Mouse (Mus musculus) ES-Bruce4 (cell line): Measurements from ENCODE around the gene Recql5. TPM values are rescaled to one million over a fixed set of nuclear protein-coding genes. Genes with fewer than 3 reads are reported as not detected.

Experiments
- H3K27ac ChIP-seq: 2 replicates; pipeline ENCODE4 v1.5.1; 2012; ENCODE audit warnings: low read length, inconsistent platforms; ENCODE audit not compliant: insufficient read depth
- H3K27me3 ChIP-seq: 2 replicates; pipeline ENCODE4 v1.6.1; 2012; ENCODE audit warnings: mild to moderate bottlenecking, low read length, inconsistent platforms; ENCODE audit not compliant: control insufficient read depth, poor library complexity, insufficient read depth, severe bottlenecking
- H3K36me3 ChIP-seq: 2 replicates; pipeline ENCODE4 v1.6.1; 2012; ENCODE audit warnings: inconsistent platforms, mild to moderate bottlenecking, low read length, moderate library complexity; ENCODE audit not compliant: control insufficient read depth, poor library complexity, insufficient read depth, severe bottlenecking
- H3K4me1 ChIP-seq: one replicate; pipeline ENCODE4 v1.8.1; 2011; ENCODE audit warnings: low read length; ENCODE audit not compliant: control insufficient read depth, insufficient read depth
- H3K4me3 ChIP-seq: 2 replicates; pipeline ENCODE4 v1.5.1; 2011; ENCODE audit warnings: low read depth, mild to moderate bottlenecking, low read length
- H3K9ac ChIP-seq: 2 replicates; pipeline ENCODE4 v1.6.1; 2012; ENCODE audit warnings: low read depth, mild to moderate bottlenecking, inconsistent platforms; ENCODE audit not compliant: poor library complexity, severe bottlenecking
- H3K9me3 ChIP-seq: replicated peaks from 2 replicates; pipeline ENCODE4 v1.6.1; 2012; ENCODE audit warnings: mild to moderate bottlenecking, low read length, inconsistent platforms; ENCODE audit not compliant: control insufficient read depth, poor library complexity, insufficient read depth, severe bottlenecking
- CTCF ChIP-seq: IDR thresholded peaks from one replicate; pipeline ENCODE4 v1.8.1; 2011; ENCODE audit warnings: low read depth, low read length
- EP300 ChIP-seq: IDR thresholded peaks from 2 replicates; pipeline ENCODE4 v1.6.1; 2011; ENCODE audit warnings: low read depth, low read length; ENCODE audit not compliant: insufficient read depth
- POLR2A ChIP-seq: IDR thresholded peaks from one replicate; pipeline ENCODE4 v1.8.1; 2011; ENCODE audit warnings: low read length; ENCODE audit not compliant: insufficient read depth
- polyA plus RNA-seq: library from polyadenylated mRNA; stranded (reverse); fragments of >200 nt; gene quantifications from 2 replicates; pipeline ENCODE4 v1.2.4, GENCODE M21; 2011; ENCODE audit warnings: low read depth; ENCODE audit not compliant: missing spikeins, insufficient read depth, insufficient read length

Gene Recql5
- polyA plus RNA-seq, 1 experiment, result 22.6 TPM

GRCm38 (mm10) chr11:115875935-115876334 is 57.3 kb downstream of the Recql5 start:
- no peaks in the 10 kb centered on the region for H3K9me3 ChIP-seq
- no peaks in the 10 kb centered on the region for H3K4me1 ChIP-seq
- H3K27me3 ChIP-seq, result no peaks in the 10 kb centered on the region
- TF ChIP-seq EP300 (no peak), POLR2A (no peak), CTCF (no peak)
- no peak overlapping the region for H3K27ac ChIP-seq
- H3K4me3 ChIP-seq, result no peak overlapping the region
- no peak overlapping the region for H3K9ac ChIP-seq
- no peaks in the 10 kb centered on the region for H3K36me3 ChIP-seq

- Histone ChIP-seq H3K9ac (no peak overlapping the region), H3K4me3 (no peak overlapping the region), H3K27me3 (no peaks in the 10 kb centered on the region), H3K4me1 (no peaks in the 10 kb centered on the region), H3K9me3 (no peaks in the 10 kb centered on the region), H3K27ac (no peak overlapping the region), H3K36me3 (no peaks in the 10 kb centered on the region)
- no peak for TF ChIP-seq POLR2A
- no peak for TF ChIP-seq EP300
- TF ChIP-seq CTCF, result no peak
Observed at GRCm38 (mm10) chr11:115872437-115872836, 60.8 kb downstream of the Recql5 start.

- no peak overlapping the region for H3K27ac ChIP-seq
Observed at GRCm38 (mm10) chr11:115869393-115869792, 63.9 kb downstream of the Recql5 start.

GRCm38 (mm10) chr11:115863895-115864294 is 69.4 kb downstream of the Recql5 start:
- Histone ChIP-seq H3K4me1 (peaks cover 3% of the 10 kb centered on the region), H3K27ac (no peak overlapping the region), H3K27me3 (no peaks in the 10 kb centered on the region), H3K4me3 (no peak overlapping the region), H3K9ac (no peak overlapping the region), H3K9me3 (no peaks in the 10 kb centered on the region), H3K36me3 (no peaks in the 10 kb centered on the region)
- TF ChIP-seq EP300 (no peak), CTCF (no peak), POLR2A (no peak)

More at GRCm38 (mm10) chr11:115869393-115869792, 63.9 kb downstream of the Recql5 start:
- Histone ChIP-seq H3K36me3 (no peaks in the 10 kb centered on the region), H3K9me3 (no peaks in the 10 kb centered on the region), H3K27me3 (no peaks in the 10 kb centered on the region), H3K4me3 (no peak overlapping the region), H3K4me1 (peaks cover 3% of the 10 kb centered on the region), H3K9ac (no peak overlapping the region)
- no peak for TF ChIP-seq EP300
- TF ChIP-seq POLR2A, result no peak
- no peak for TF ChIP-seq CTCF

- Histone ChIP-seq H3K27ac (no peak overlapping the region), H3K9ac (peak overlapping the region; percentile 41), H3K4me3 (peak overlapping the region; percentile 53), H3K4me1 (no peaks in the 10 kb centered on the region), H3K27me3 (no peaks in the 10 kb centered on the region), H3K9me3 (no peaks in the 10 kb centered on the region), H3K36me3 (peaks cover 8% of the 10 kb centered on the region; the same call in 1 of the 2 replicates)
- TF ChIP-seq CTCF (peak; percentile 89), EP300 (peak; percentile 32; the same call in 1 of the 2 replicates), POLR2A (no peak)
Observed at GRCm38 (mm10) chr11:115859143-115859945, 73.9 kb downstream of the Recql5 start.

- Histone ChIP-seq H3K9ac (peak within 1 kb of the TSS; percentile 41), H3K36me3 (peaks cover 13% of the 10 kb centered on the region; the same call in 1 of the 2 replicates), H3K27me3 (no peaks in the 10 kb centered on the region), H3K4me3 (peak within 1 kb of the TSS; percentile 53), H3K4me1 (no peaks in the 10 kb centered on the region), H3K27ac (no peak within 1 kb of the TSS), H3K9me3 (no peaks in the 10 kb centered on the region)
- TF ChIP-seq CTCF, result no peak
- no peak for TF ChIP-seq POLR2A
- TF ChIP-seq EP300, result no peak
Observed at GRCm38 (mm10) chr11:115858354-115858753, 74.9 kb downstream of the Recql5 start, which contains the start of gene Myo15b. TSS of gene Myo15b (plus strand) at chr11:115858406.
